Mouse (Mus musculus): Measurements from ENCODE around the gene Fam117b. TPM values are rescaled to one million over a fixed set of nuclear protein-coding genes. Genes with fewer than 3 reads are reported as not detected.

The Fam117b gene
- 19.2 and 21.1 TPM in 2 replicates for polyA plus RNA-seq (2016; fragmentation: Nextera tagmentation; extraction: Ambion mirVana)

GRCm38 (mm10) chr1:59912413-59913157 is at the start of gene Fam117b:
Gene Fam117b (plus strand): TSS chr1:59913006.
- peak; percentile 94 for ATAC-seq (ENCODE audit: insufficient number of reproducible peaks, insufficient read depth, low FRiP score, low TSS enrichment)
- H3K4me2 ChIP-seq (replicated peaks): peak within 1 kb of the TSS; percentile 67
- no peaks in the 10 kb centered on the region for H3K9me3 ChIP-seq
- H3K9ac ChIP-seq: peak within 1 kb of the TSS; percentile 93
- H3K4me3 ChIP-seq: peak within 1 kb of the TSS; percentile 98
- H3K36me3 ChIP-seq: no peaks in the 10 kb centered on the region
- WGBS: under 1% methylated on average over 56 of the region's 72 CpGs
- peaks cover 17% of the 10 kb centered on the region for H3K4me1 ChIP-seq
- H3K27me3 ChIP-seq: no peaks in the 10 kb centered on the region
- H3K27ac ChIP-seq: peak within 1 kb of the TSS; percentile 96

- H3K4me1 ChIP-seq: no peaks in the 10 kb centered on the region
- ATAC-seq (ENCODE audit: insufficient number of reproducible peaks, insufficient read depth, low FRiP score, low TSS enrichment): no peak
These were observed 44.8 kb upstream of the Fam117b start for GRCm38 (mm10) chr1:59868041-59868440.

GRCm38 (mm10) chr1:59874023-59874422 is 38.8 kb upstream of the Fam117b start:
- WGBS: 83% methylated on average over 3 of the region's 3 CpGs
- H3K9ac ChIP-seq: no peak overlapping the region
- peaks cover 25% of the 10 kb centered on the region for H3K36me3 ChIP-seq
- H3K27me3 ChIP-seq: no peaks in the 10 kb centered on the region
- H3K27ac ChIP-seq: no peak overlapping the region
- H3K4me3 ChIP-seq: no peak overlapping the region
- no peak overlapping the region for H3K4me2 ChIP-seq (replicated peaks)
- H3K9me3 ChIP-seq: no peaks in the 10 kb centered on the region
- H3K4me1 ChIP-seq: no peaks in the 10 kb centered on the region
- ATAC-seq (ENCODE audit: insufficient number of reproducible peaks, insufficient read depth, low FRiP score, low TSS enrichment): no peak

More at GRCm38 (mm10) chr1:59868041-59868440, 44.8 kb upstream of the Fam117b start:
- no peak overlapping the region for H3K9ac ChIP-seq
- H3K27me3 ChIP-seq: no peaks in the 10 kb centered on the region
- 89% methylated on average over 5 of the region's 5 CpGs for WGBS
- H3K27ac ChIP-seq: no peak overlapping the region
- peaks cover 51% of the 10 kb centered on the region for H3K36me3 ChIP-seq
- no peak overlapping the region for H3K4me2 ChIP-seq (replicated peaks)
- no peaks in the 10 kb centered on the region for H3K9me3 ChIP-seq
- no peak overlapping the region for H3K4me3 ChIP-seq

GRCm38 (mm10) chr1:59878098-59878497 is 34.7 kb upstream of the Fam117b start:
- ATAC-seq (ENCODE audit: insufficient number of reproducible peaks, insufficient read depth, low FRiP score, low TSS enrichment): no peak
- WGBS: 91% methylated on average over 7 of the region's 7 CpGs
- no peak overlapping the region for H3K4me3 ChIP-seq
- peaks cover 17% of the 10 kb centered on the region for H3K36me3 ChIP-seq
- no peaks in the 10 kb centered on the region for H3K9me3 ChIP-seq
- H3K27me3 ChIP-seq: no peaks in the 10 kb centered on the region
- no peak overlapping the region for H3K4me2 ChIP-seq (replicated peaks)
- H3K9ac ChIP-seq: no peak overlapping the region
- no peaks in the 10 kb centered on the region for H3K4me1 ChIP-seq
- no peak overlapping the region for H3K27ac ChIP-seq

- no peaks in the 10 kb centered on the region for H3K9me3 ChIP-seq
- 0 out of 2 replicates have a peak, but pooled peaks cover 2% of the 10 kb centered on the region for H3K4me1 ChIP-seq
- no peak overlapping the region for H3K9ac ChIP-seq
- no peak for ATAC-seq (ENCODE audit: insufficient number of reproducible peaks, insufficient read depth, low FRiP score, low TSS enrichment)
- H3K4me3 ChIP-seq: no peak overlapping the region
- H3K27me3 ChIP-seq: no peaks in the 10 kb centered on the region
- no peak overlapping the region for H3K4me2 ChIP-seq (replicated peaks)
- H3K36me3 ChIP-seq: peaks cover 6% of the 10 kb centered on the region; the same call in 1 of the 2 replicates
- no peak overlapping the region for H3K27ac ChIP-seq
- 35% methylated on average over 3 of the region's 3 CpGs for WGBS
These were observed 29.3 kb upstream of the Fam117b start for GRCm38 (mm10) chr1:59883349-59884134.

GRCm38 (mm10) chr1:59886899-59887298 is 25.9 kb upstream of the Fam117b start:
- Histone ChIP-seq H3K9ac (no peak overlapping the region), H3K9me3 (no peaks in the 10 kb centered on the region), H3K27ac (no peak overlapping the region), H3K27me3 (no peaks in the 10 kb centered on the region), H3K4me1 (0 out of 2 replicates have a peak, but pooled peaks cover 2% of the 10 kb centered on the region), H3K4me2 (replicated peaks) (no peak overlapping the region), H3K4me3 (no peak overlapping the region), H3K36me3 (no peaks in the 10 kb centered on the region)
- ATAC-seq (ENCODE audit: insufficient number of reproducible peaks, insufficient read depth, low FRiP score, low TSS enrichment): no peak
- 52% methylated on average over 4 of the region's 4 CpGs for WGBS

- no peak overlapping the region for H3K4me3 ChIP-seq
- no peaks in the 10 kb centered on the region for H3K27me3 ChIP-seq
- H3K4me1 ChIP-seq: 0 out of 2 replicates have a peak, but pooled peaks cover 2% of the 10 kb centered on the region
- H3K27ac ChIP-seq: no peak overlapping the region
- H3K36me3 ChIP-seq: no peaks in the 10 kb centered on the region
- no peak overlapping the region for H3K9ac ChIP-seq
- no peaks in the 10 kb centered on the region for H3K9me3 ChIP-seq
- H3K4me2 ChIP-seq (replicated peaks): no peak overlapping the region
- no peak for ATAC-seq (ENCODE audit: insufficient number of reproducible peaks, insufficient read depth, low FRiP score, low TSS enrichment)
These were observed 24.8 kb upstream of the Fam117b start for GRCm38 (mm10) chr1:59888018-59888417.

- Histone ChIP-seq H3K4me1 (0 out of 2 replicates have a peak, but pooled peaks cover 2% of the 10 kb centered on the region), H3K36me3 (no peaks in the 10 kb centered on the region), H3K9ac (no peak overlapping the region), H3K27ac (no peak overlapping the region), H3K4me2 (replicated peaks) (no peak overlapping the region), H3K4me3 (no peak overlapping the region), H3K9me3 (no peaks in the 10 kb centered on the region), H3K27me3 (no peaks in the 10 kb centered on the region)
- 76% methylated on average over 4 of the region's 4 CpGs for WGBS
- ATAC-seq (ENCODE audit: insufficient number of reproducible peaks, insufficient read depth, low FRiP score, low TSS enrichment): no peak
These were observed 21.6 kb upstream of the Fam117b start for GRCm38 (mm10) chr1:59891185-59891584.

- Histone ChIP-seq H3K4me3 (no peak overlapping the region), H3K27ac (no peak overlapping the region), H3K27me3 (no peaks in the 10 kb centered on the region), H3K4me2 (replicated peaks) (no peak overlapping the region), H3K9me3 (no peaks in the 10 kb centered on the region), H3K4me1 (0 out of 2 replicates have a peak, but pooled peaks cover 2% of the 10 kb centered on the region), H3K36me3 (no peaks in the 10 kb centered on the region), H3K9ac (no peak overlapping the region)
- WGBS: 88% methylated on average over 8 of the region's 8 CpGs
- no peak for ATAC-seq (ENCODE audit: insufficient number of reproducible peaks, insufficient read depth, low FRiP score, low TSS enrichment)
These were observed 20.0 kb upstream of the Fam117b start for GRCm38 (mm10) chr1:59892777-59893176.

GRCm38 (mm10) chr1:59894025-59894424 is 18.8 kb upstream of the Fam117b start:
- H3K4me3 ChIP-seq: no peak overlapping the region
- H3K27me3 ChIP-seq: no peaks in the 10 kb centered on the region
- H3K9me3 ChIP-seq: no peaks in the 10 kb centered on the region
- no peak overlapping the region for H3K27ac ChIP-seq
- no peaks in the 10 kb centered on the region for H3K4me1 ChIP-seq
- no peak overlapping the region for H3K4me2 ChIP-seq (replicated peaks)
- H3K36me3 ChIP-seq: no peaks in the 10 kb centered on the region
- no peak for ATAC-seq (ENCODE audit: insufficient number of reproducible peaks, insufficient read depth, low FRiP score, low TSS enrichment)
- no peak overlapping the region for H3K9ac ChIP-seq
- 74% methylated on average over 4 of the region's 4 CpGs for WGBS

- Histone ChIP-seq H3K36me3 (no peaks in the 10 kb centered on the region), H3K27me3 (no peaks in the 10 kb centered on the region), H3K4me1 (no peaks in the 10 kb centered on the region), H3K9ac (no peak overlapping the region), H3K4me2 (replicated peaks) (no peak overlapping the region), H3K9me3 (no peaks in the 10 kb centered on the region), H3K4me3 (no peak overlapping the region), H3K27ac (no peak overlapping the region)
- no peak for ATAC-seq (ENCODE audit: insufficient number of reproducible peaks, insufficient read depth, low FRiP score, low TSS enrichment)
- 53% methylated on average over 4 of the region's 4 CpGs for WGBS
These were observed 17.4 kb upstream of the Fam117b start for GRCm38 (mm10) chr1:59895456-59895855.
